Mouse (Mus musculus): Measurements from ENCODE around the gene Pebp1.

Pebp1 gene

GRCm38 (mm10) chr5:117240761-117241322 is 46.6 kb downstream of the Pebp1 start:
- DNase-seq (ENCODE audit: low spot score): no peak

DNA sequence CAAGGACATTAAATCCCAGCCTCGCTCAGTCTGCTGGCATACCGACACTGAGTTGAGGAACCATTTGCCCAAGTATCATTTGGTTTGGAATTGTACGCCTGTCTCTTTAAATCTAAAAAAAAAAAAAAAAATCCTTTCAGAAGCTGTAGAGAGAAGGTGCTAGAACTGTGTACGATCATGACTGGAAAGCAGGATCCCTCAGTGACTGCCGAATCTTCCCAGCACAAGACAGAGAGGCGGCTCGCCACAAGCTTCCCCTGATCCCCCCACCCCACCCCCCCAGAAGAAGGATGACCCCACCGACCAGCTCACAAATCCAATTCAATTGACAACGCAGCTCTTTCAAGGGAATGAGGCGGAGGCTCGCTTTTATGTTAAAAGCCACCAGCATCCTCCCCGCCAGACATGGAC is 47.1 kb downstream of the Pebp1 start:
- no peak for DNase-seq (ENCODE audit: low spot score)

DNA sequence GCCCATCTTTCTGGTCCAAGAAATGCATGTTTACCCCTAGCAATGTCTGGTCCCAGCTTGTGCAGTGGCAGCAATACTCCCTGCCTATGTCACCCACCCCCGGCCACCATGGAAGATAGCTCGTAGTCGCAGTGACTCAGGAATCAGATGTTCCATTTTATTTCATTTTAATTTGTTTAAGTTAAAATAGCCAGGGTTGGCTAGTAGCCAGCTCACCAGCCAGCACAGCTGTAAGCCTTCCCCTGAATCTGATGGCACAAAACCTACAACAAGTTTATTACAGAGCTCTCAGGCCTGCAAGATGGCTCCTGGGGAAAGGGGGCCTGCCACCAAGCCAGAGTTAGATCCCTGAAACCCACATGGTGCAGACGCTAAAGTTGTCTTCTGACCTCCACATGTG is 48.3 kb downstream of the Pebp1 start:
- DNase-seq (ENCODE audit: low spot score): no peak

GRCm38 (mm10) chr5:117236540-117236939 is 50.9 kb downstream of the Pebp1 start:
- no peak for DNase-seq (ENCODE audit: low spot score)
